Mouse (Mus musculus): ENCODE results near the gene 1600014C23Rik.

Gene 1600014C23Rik

GRCm38 (mm10) chr17:45752053-45752452 is 18.4 kb upstream of the 1600014C23Rik start:
- no peak for DNase-seq (ENCODE audit: low read depth, low spot score)

GRCm38 (mm10) chr17:45751359-45751758 is 17.7 kb upstream of the 1600014C23Rik start:
- no peak for DNase-seq (ENCODE audit: low read depth, low spot score)

- no peak for DNase-seq (ENCODE audit: low read depth, low spot score)
Observed at GRCm38 (mm10) chr17:45749100-45749499, 15.5 kb upstream of the 1600014C23Rik start.

- DNase-seq (ENCODE audit: low read depth, low spot score): no peak
Observed at GRCm38 (mm10) chr17:45747858-45748785, 14.5 kb upstream of the 1600014C23Rik start.

- no peak for DNase-seq (ENCODE audit: low read depth, low spot score)
Observed at GRCm38 (mm10) chr17:45747293-45747692, 13.6 kb upstream of the 1600014C23Rik start.

GRCm38 (mm10) chr17:45746755-45747154 is 13.1 kb upstream of the 1600014C23Rik start:
- DNase-seq (ENCODE audit: low read depth, low spot score): no peak

- DNase-seq (ENCODE audit: low read depth, low spot score): no peak
Observed at GRCm38 (mm10) chr17:45745629-45746028, 12.0 kb upstream of the 1600014C23Rik start.

- DNase-seq (ENCODE audit: low read depth, low spot score): no peak
Observed at GRCm38 (mm10) chr17:45742371-45743147, 8.9 kb upstream of the 1600014C23Rik start.

GRCm38 (mm10) chr17:45737078-45737601 is 3.5 kb upstream of the 1600014C23Rik start:
- no peak for DNase-seq (ENCODE audit: low read depth, low spot score)

- peak; percentile 62 for DNase-seq (ENCODE audit: low read depth, low spot score)
Observed at GRCm38 (mm10) chr17:45736311-45737077, 2.9 kb upstream of the 1600014C23Rik start.

GRCm38 (mm10) chr17:45735382-45736310 is 2.0 kb upstream of the 1600014C23Rik start:
- peak; percentile 69 for DNase-seq (ENCODE audit: low read depth, low spot score)

- no peak for DNase-seq (ENCODE audit: low read depth, low spot score)
Observed at GRCm38 (mm10) chr17:45734881-45735280, 1.2 kb upstream of the 1600014C23Rik start.

GRCm38 (mm10) chr17:45734333-45734732 is 689 bp upstream of the 1600014C23Rik start:
- no peak for DNase-seq (ENCODE audit: low read depth, low spot score)

GRCm38 (mm10) chr17:45733038-45733734 is 458 bp downstream of the 1600014C23Rik start:
- DNase-seq (ENCODE audit: low read depth, low spot score): no peak

- peak; percentile 55 for DNase-seq (ENCODE audit: low read depth, low spot score)
Observed at GRCm38 (mm10) chr17:45731172-45731864, 2.3 kb downstream of the 1600014C23Rik start.

GRCm38 (mm10) chr17:45730696-45731095 is 2.9 kb downstream of the 1600014C23Rik start:
- no peak for DNase-seq (ENCODE audit: low read depth, low spot score)

- DNase-seq (ENCODE audit: low read depth, low spot score): no peak
Observed at GRCm38 (mm10) chr17:45729387-45729786, 4.3 kb downstream of the 1600014C23Rik start.

GRCm38 (mm10) chr17:45727983-45728723 is 5.5 kb downstream of the 1600014C23Rik start:
- no peak for DNase-seq (ENCODE audit: low read depth, low spot score)

Measured in c-Kit-negative CD71-positive TER-119-positive erythroid progenitor cells, embryonic 14.5 days (primary cell).